ENCODE assay signal across 9 mouse cellular contexts in the genomic region with DNA sequence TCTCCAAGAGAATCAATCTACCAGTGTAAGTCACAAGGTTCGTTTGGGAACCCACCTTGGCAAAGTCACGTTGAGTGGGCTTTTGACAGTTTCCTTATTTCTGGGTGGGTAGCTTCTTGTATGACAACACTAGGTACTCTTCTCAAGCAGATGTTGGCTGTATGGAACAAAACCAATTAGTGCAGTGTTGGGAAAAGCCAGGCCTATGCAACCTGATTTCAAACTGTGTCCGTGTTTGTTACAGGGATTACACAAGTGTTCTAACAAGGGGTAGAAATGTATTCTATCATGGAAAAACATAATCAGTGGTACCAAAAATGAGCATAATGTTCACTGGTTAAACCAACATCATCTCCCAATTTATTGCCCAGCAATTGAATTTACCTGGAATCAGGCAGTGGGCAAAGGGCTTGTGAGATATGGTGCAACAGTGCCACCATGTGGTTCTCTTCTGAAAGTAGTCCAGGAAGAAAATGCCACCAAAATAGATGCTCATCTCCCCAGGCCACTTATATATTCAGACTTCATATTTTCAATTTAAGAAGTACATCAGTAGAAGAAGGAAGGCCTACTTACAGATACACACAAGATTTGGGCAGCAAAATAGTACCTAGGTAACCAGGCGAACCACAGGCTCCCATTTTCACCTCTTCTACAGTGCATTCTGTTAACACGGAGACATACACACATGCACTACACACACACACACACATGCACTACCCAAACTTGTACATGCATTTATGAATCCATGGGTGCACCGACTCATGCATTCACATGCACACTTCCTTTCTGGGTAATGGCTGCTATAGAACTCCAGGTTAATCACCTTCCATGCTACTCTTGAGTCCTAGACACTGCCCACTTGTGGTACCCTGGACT.
DNase-seq lines count a peak whose midpoint lies in the region; ATAC-seq and TF ChIP-seq lines count a peak whose summit lies in the region.
"Had no signal": no experiment of that assay in that cellular context is flagged by ENCODE, and none has a peak within 500 bp of the region (broad histone marks: within the 10 kb centered on the region; RNA-seq: fewer than 3 reads in every experiment).

No protein-coding gene starts in this region.

- peak; percentile 62 for DNase-seq in forebrain, embryonic 11.5 days (ENCODE audit: low spot score)
- DNase-seq in forebrain, embryonic 10.5 days (ENCODE audit: extremely low spot score, low spot score) = no peak
- DNase-seq in ES-E14 (ENCODE audit: low read depth, low spot score) = peak; percentile 26
- peak; percentile 47 to 52 for DNase-seq in cerebellum, adult 2 months
- peak; percentile 29 to 54 for DNase-seq in frontal cortex, postnatal 10 days (ENCODE audit: low spot score in 2 of 2)
- DNase-seq in layer of hippocampus, postnatal 36 days = peak; percentile 24 to 32

- no peak overlapping the region for H3K4me2 ChIP-seq in forebrain, embryonic 11.5 days (ENCODE audit: low read depth, low read length, severe bottlenecking)
- no peak overlapping the region for H3K4me2 ChIP-seq in midbrain, embryonic 16.5 days (ENCODE audit: low read length)
- H3K4me2 ChIP-seq: limb, embryonic 15.5 days had no signal

- H3K27me3 ChIP-seq in forebrain, embryonic 11.5 days (ENCODE audit: control insufficient read depth, insufficient read depth, low read length) = no peaks in the 10 kb centered on the region
- H3K27me3 ChIP-seq in forebrain, embryonic 10.5 days (ENCODE audit: poor library complexity, severe bottlenecking) = no peaks in the 10 kb centered on the region
- H3K27me3 ChIP-seq in cerebellum, adult 2 months (ENCODE audit: control insufficient read depth, insufficient read depth, low read length) = no peaks in the 10 kb centered on the region
- no peaks in the 10 kb centered on the region for H3K27me3 ChIP-seq in midbrain, embryonic 16.5 days (ENCODE audit: control insufficient read depth, insufficient read depth, low read depth, low read length)
- H3K27me3 ChIP-seq: limb, embryonic 15.5 days had no signal

- WGBS in forebrain, embryonic 11.5 days = 71% methylated on average over 6 of the region's 6 CpGs
- WGBS in forebrain, embryonic 10.5 days = 72% methylated on average over 6 of the region's 6 CpGs
- WGBS in cerebellum, adult 2 months = 77% methylated on average over 6 of the region's 6 CpGs
- WGBS in midbrain, embryonic 16.5 days = 69% methylated on average over 6 of the region's 6 CpGs

- H3K4me3 ChIP-seq in forebrain, embryonic 11.5 days (ENCODE audit: low read depth, low read length) = no peak overlapping the region
- no peak overlapping the region for H3K4me3 ChIP-seq in forebrain, embryonic 10.5 days
- H3K4me3 ChIP-seq in ES-E14 (ENCODE audit: insufficient read depth in 1 of 2, low read depth in 1 of 2, low read length in 2 of 2, poor library complexity in 1 of 2, severe bottlenecking in 1 of 2) = no peak overlapping the region
- H3K4me3 ChIP-seq in cerebellum, adult 2 months (replicated peaks; ENCODE audit: insufficient read depth, low read depth, low read length) = no peak overlapping the region
- no peak overlapping the region for H3K4me3 ChIP-seq in midbrain, embryonic 16.5 days (ENCODE audit: low read depth, low read length)
- H3K4me3 ChIP-seq: limb, embryonic 15.5 days had no signal

- no peaks in the 10 kb centered on the region for H3K9me3 ChIP-seq in forebrain, embryonic 11.5 days (ENCODE audit: control insufficient read depth, low read length)
- H3K9me3 ChIP-seq in forebrain, embryonic 10.5 days = no peaks in the 10 kb centered on the region
- H3K9me3 ChIP-seq in ES-E14 (ENCODE audit: control insufficient read depth, insufficient read depth, low read depth, low read length) = no peaks in the 10 kb centered on the region
- H3K9me3 ChIP-seq in midbrain, embryonic 16.5 days (replicated peaks; ENCODE audit: control insufficient read depth, low read length, poor library complexity, severe bottlenecking) = no peaks in the 10 kb centered on the region
- H3K9me3 ChIP-seq: limb, embryonic 15.5 days had no signal

- no peaks in the 10 kb centered on the region for H3K36me3 ChIP-seq in forebrain, embryonic 11.5 days (ENCODE audit: control insufficient read depth, insufficient read depth, low read length)
- no peaks in the 10 kb centered on the region for H3K36me3 ChIP-seq in forebrain, embryonic 10.5 days (replicated peaks)
- H3K36me3 ChIP-seq in ES-E14 (ENCODE audit: control insufficient read depth, insufficient read depth, low read length, poor library complexity, severe bottlenecking) = no peaks in the 10 kb centered on the region
- H3K36me3 ChIP-seq in midbrain, embryonic 16.5 days (ENCODE audit: control insufficient read depth, insufficient read depth, low read length) = no peaks in the 10 kb centered on the region
- H3K36me3 ChIP-seq: limb, embryonic 15.5 days had no signal

- no peaks in the 10 kb centered on the region for H3K4me1 ChIP-seq in forebrain, embryonic 11.5 days (replicated peaks; ENCODE audit: control insufficient read depth, insufficient read depth, low read length)
- H3K4me1 ChIP-seq in forebrain, embryonic 10.5 days = peaks cover 7% of the 10 kb centered on the region; the same call in 1 of the 2 replicates
- H3K4me1 ChIP-seq in ES-E14 (ENCODE audit: control insufficient read depth in 2 of 2, insufficient read depth in 2 of 2, low read length in 2 of 2, poor library complexity in 1 of 2) = no peaks in the 10 kb centered on the region
- H3K4me1 ChIP-seq in cerebellum, adult 2 months (ENCODE audit: control insufficient read depth, insufficient read depth, low read length) = no peaks in the 10 kb centered on the region
- H3K4me1 ChIP-seq in midbrain, embryonic 16.5 days (ENCODE audit: control insufficient read depth, insufficient read depth, low read length) = no peaks in the 10 kb centered on the region
- H3K4me1 ChIP-seq: limb, embryonic 15.5 days had no signal

- peak; percentile 66 for ATAC-seq in forebrain, embryonic 11.5 days (replicated peaks; ENCODE audit: low FRiP score)
- peak; percentile 82 for ATAC-seq in midbrain, embryonic 16.5 days
- ATAC-seq in inflammation-experienced regulatory T-cells, adult 6 months = no peak

- H3K27ac ChIP-seq in forebrain, embryonic 11.5 days (ENCODE audit: low read depth, low read length) = no peak overlapping the region
- no peak overlapping the region for H3K27ac ChIP-seq in forebrain, embryonic 10.5 days
- H3K27ac ChIP-seq in ES-E14 (ENCODE audit: insufficient read depth, low read depth, low read length, poor library complexity, severe bottlenecking) = no peak overlapping the region
- H3K27ac ChIP-seq in cerebellum, adult 2 months (ENCODE audit: insufficient read depth, low read length) = no peak overlapping the region
- no peak overlapping the region for H3K27ac ChIP-seq in midbrain, embryonic 16.5 days (ENCODE audit: low read length)
- H3K27ac ChIP-seq: limb, embryonic 15.5 days had no signal

- in situ Hi-C loops in ES-E14 (cut with MboI; ENCODE audit: low sequenced_read_pairs in 2 of 2, unreplicated experiment in 2 of 2) = no loop called here

- peak; percentile 73; the same call in 1 of the 2 replicates for TF ChIP-seq CTCF in cerebellum, adult 2 months (IDR thresholded peaks at IDR 0.05; ENCODE audit: borderline replicate concordance, insufficient read depth, low read depth, low read length)

- TF ChIP-seq POLR2A in cerebellum, adult 2 months (IDR thresholded peaks at IDR 0.05; ENCODE audit: borderline replicate concordance, insufficient read depth, low read length) = no peak

- H3K9ac ChIP-seq in forebrain, embryonic 11.5 days (ENCODE audit: low read length) = no peak overlapping the region
- H3K9ac ChIP-seq in ES-E14 (ENCODE audit: insufficient read depth, low read depth, low read length, poor library complexity, severe bottlenecking) = no peak overlapping the region
- no peak overlapping the region for H3K9ac ChIP-seq in midbrain, embryonic 16.5 days (ENCODE audit: low read depth, low read length)
- H3K9ac ChIP-seq: limb, embryonic 15.5 days had no signal

TF ChIP-seq in ES-E14, 5 proteins besides CTCF, POLR2A, EP300 and RAD21:
- TF ChIP-seq HCFC1 (IDR thresholded peaks at IDR 0.05; ENCODE audit: borderline replicate concordance, insufficient read depth, low read length) (no peak), ZC3H11A (IDR thresholded peaks at IDR 0.05; ENCODE audit: borderline replicate concordance, low read depth, low read length) (no peak; the same call in 1 of the 2 replicates), ZNF384 (IDR thresholded peaks at IDR 0.05; ENCODE audit: low read depth, low read length) (no peak), MAFK (IDR thresholded peaks at IDR 0.05; ENCODE audit: insufficient read depth, low read depth, low read length) (no peak), CHD2 (IDR thresholded peaks at IDR 0.05; ENCODE audit: low read depth, low read length) (no peak)
